Mouse (Mus musculus) forebrain, embryonic 11.5 days (tissue): ENCODE measurements at regions not wholly inside any gene's neighbourhood (a gene's known extent, or its start where the extent isn't known, plus 50 kb on each side); places are given as distances from the start of the nearest gene placed in this dataset.

Experiments
- ATAC-seq: fragments of 200-750 bp; cut with Nextera tagmentation; replicated peaks from 2 replicates; pipeline ENCODE4 v1.8.0; 2017; ENCODE audit warnings: moderate TSS enrichment; ENCODE audit not compliant: low FRiP score
- DNase-seq: peaks from one replicate; pipeline ENCODE4 v3.0.0-alpha.2; 2017; ENCODE audit warnings: low spot score
- H3K27ac ChIP-seq: fragments of 300-500 bp; sonication (generic); 2 replicates; pipeline ENCODE4 v1.5.1; 2014; ENCODE audit warnings: low read depth, low read length
- H3K27me3 ChIP-seq: fragments of 300-500 bp; sonication (generic); 2 replicates; pipeline ENCODE4 v1.6.1; 2014; ENCODE audit warnings: mild to moderate bottlenecking, low read length, mixed read lengths; ENCODE audit not compliant: control insufficient read depth, insufficient read depth
- H3K36me3 ChIP-seq: fragments of 300-500 bp; sonication (generic); 2 replicates; pipeline ENCODE4 v1.6.1; 2014; ENCODE audit warnings: mild to moderate bottlenecking, low read length, moderate library complexity, mixed read lengths; ENCODE audit not compliant: control insufficient read depth, insufficient read depth
- H3K4me1 ChIP-seq: fragments of 300-500 bp; sonication (generic); replicated peaks from 2 replicates; pipeline ENCODE4 v1.6.1; 2014; ENCODE audit warnings: low read length, mixed read lengths; ENCODE audit not compliant: control insufficient read depth, insufficient read depth
- H3K4me2 ChIP-seq: fragments of 300-500 bp; sonication (generic); 2 replicates; pipeline ENCODE4 v1.6.1; 2014; ENCODE audit warnings: low read depth, mild to moderate bottlenecking, low read length, moderate library complexity, mixed read lengths; ENCODE audit not compliant: severe bottlenecking
- H3K4me3 ChIP-seq: fragments of 300-500 bp; sonication (generic); 2 replicates; pipeline ENCODE4 v1.5.1; 2014; ENCODE audit warnings: low read depth, low read length
- H3K9ac ChIP-seq: fragments of 300-500 bp; sonication (generic); 2 replicates; pipeline ENCODE4 v1.6.1; 2014; ENCODE audit warnings: low read length
- H3K9me3 ChIP-seq: fragments of 300-500 bp; sonication (generic); 2 replicates; pipeline ENCODE4 v1.6.1; 2016; ENCODE audit warnings: low read length, mixed read lengths; ENCODE audit not compliant: control insufficient read depth
- WGBS: fragments of 180-500 bp; shearing (Covaris S2); extraction: QIAGEN DNeasy Blood & Tissue Kit; methylation state at CpG from one replicate; pipeline ENCODE4 v1.1.7; 2014; 5-methylcytosine and 5-hydroxymethylcytosine counted together

DNA sequence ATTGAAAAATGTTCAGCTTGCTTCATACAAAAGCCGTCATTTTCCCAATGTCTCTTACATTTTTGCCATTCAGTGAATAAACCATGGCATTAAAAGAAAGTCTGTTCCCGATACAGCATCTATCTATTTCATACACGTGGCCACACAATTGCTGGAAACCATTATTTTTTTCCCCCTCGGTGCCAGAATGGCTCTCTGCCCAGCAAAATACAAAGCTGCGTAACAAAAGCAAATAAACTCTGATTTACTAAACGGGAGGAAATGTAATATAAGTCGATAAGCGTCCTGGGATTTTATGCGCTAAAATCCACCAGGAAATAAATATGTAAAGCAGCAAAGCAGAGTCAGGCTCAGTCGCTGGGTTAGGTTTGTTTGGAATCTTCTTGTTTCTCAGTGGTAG, 59.6 kb upstream of the 4930583I09Rik start:
- WGBS: 93% methylated on average over 10 of the region's 10 CpGs
- DNase-seq: no peak
- H3K27me3 ChIP-seq: no peaks in the 10 kb centered on the region

GRCm38 (mm10) chr17:64893182-64893902, 57.5 kb upstream of the 4930583I09Rik start:
- WGBS: 90% methylated on average over 7 of the region's 7 CpGs

More for the DNA sequence above, 59.6 kb upstream of the 4930583I09Rik start:
- no peak for ATAC-seq
- Histone ChIP-seq H3K27ac (no peak overlapping the region), H3K4me1 (no peaks in the 10 kb centered on the region), H3K36me3 (no peaks in the 10 kb centered on the region), H3K9me3 (no peaks in the 10 kb centered on the region), H3K4me2 (no peak overlapping the region), H3K9ac (no peak overlapping the region), H3K4me3 (no peak overlapping the region)

More at GRCm38 (mm10) chr17:64893182-64893902, 57.5 kb upstream of the 4930583I09Rik start:
- H3K4me3 ChIP-seq: no peak overlapping the region
- H3K27ac ChIP-seq: no peak overlapping the region
- no peak for ATAC-seq
- no peaks in the 10 kb centered on the region for H3K4me1 ChIP-seq
- H3K4me2 ChIP-seq: no peak overlapping the region
- no peaks in the 10 kb centered on the region for H3K27me3 ChIP-seq
- DNase-seq: no peak
- no peaks in the 10 kb centered on the region for H3K36me3 ChIP-seq
- no peaks in the 10 kb centered on the region for H3K9me3 ChIP-seq
- no peak overlapping the region for H3K9ac ChIP-seq
